Mouse (Mus musculus): ENCODE data around the gene Trpm8. TPM values are rescaled to one million over a fixed set of nuclear protein-coding genes. Genes with fewer than 3 reads are reported as not detected.

Gene Trpm8
- not detected in 2 replicates for polyA plus RNA-seq (2012; ENCODE audit: low replicate concordance)

GRCm38 (mm10) chr1:88277098-88277817 is at the start of gene Trpm8, which contains the start of gene Hjurp:
Gene Trpm8 (plus strand): TSS chr1:88277661.
Gene Hjurp (minus strand): TSS chr1:88277633.

DNA sequence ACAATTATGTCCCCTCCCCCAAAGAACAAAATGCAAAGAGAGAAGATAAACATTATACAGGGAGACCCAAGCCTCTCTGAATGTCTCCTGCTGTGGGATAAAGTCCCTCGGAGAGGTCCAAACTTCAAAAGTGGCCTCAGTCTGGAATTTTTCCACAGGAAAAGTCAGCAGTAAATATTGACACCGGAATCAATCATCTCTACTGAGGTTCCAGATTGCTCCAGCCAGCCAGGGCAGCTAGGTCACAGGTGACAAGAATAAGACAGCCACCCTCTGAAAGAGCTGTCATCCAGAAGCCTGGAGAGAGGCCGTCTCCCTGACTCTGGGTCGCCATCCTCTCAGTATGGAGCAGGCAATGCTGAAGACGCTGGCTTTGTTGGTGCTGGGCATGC is 129.3 kb downstream of the Trpm8 start, which contains the start of gene Spp2:
Gene Spp2, plus strand, starts transcription at position 155 of the 392 bp plus-strand sequence.

Other genes with a start within 250 kb of the Trpm8 start
- gene Ugt1a10, start 222.3 kb upstream of the Trpm8 start, polyA plus RNA-seq (2012; ENCODE audit: low replicate concordance), result 0.50 TPM in 1 of 2 replicates, not detected in the other
- not detected in 2 replicates for gene Ugt1a9, start 206.9 kb upstream of the Trpm8 start, polyA plus RNA-seq (2012; ENCODE audit: low replicate concordance)
- not detected in 2 replicates for gene Ugt1a8, start 189.8 kb upstream of the Trpm8 start, polyA plus RNA-seq (2012; ENCODE audit: low replicate concordance)
- 0.88 TPM in 1 of 2 replicates, not detected in the other for gene Ugt1a7c, start 182.6 kb upstream of the Trpm8 start, polyA plus RNA-seq (2012; ENCODE audit: low replicate concordance)
- gene Ugt1a6b, start 174.4 kb upstream of the Trpm8 start, polyA plus RNA-seq (2012; ENCODE audit: low replicate concordance), result not detected in 2 replicates
- gene Ugt1a6a, start 142.9 kb upstream of the Trpm8 start, polyA plus RNA-seq (2012; ENCODE audit: low replicate concordance), result 0.42 TPM in 1 of 2 replicates, not detected in the other
- gene Ugt1a5, start 111.6 kb upstream of the Trpm8 start, polyA plus RNA-seq (2012; ENCODE audit: low replicate concordance), result not detected in 2 replicates
- gene Ugt1a2, start 77.1 kb upstream of the Trpm8 start, polyA plus RNA-seq (2012; ENCODE audit: low replicate concordance), result not detected in 2 replicates
- 6.4 and 7.3 TPM in 2 replicates for gene Dnajb3, start 71.9 kb upstream of the Trpm8 start, polyA plus RNA-seq (2012; ENCODE audit: low replicate concordance)
- gene Ugt1a1, start 65.7 kb upstream of the Trpm8 start, polyA plus RNA-seq (2012; ENCODE audit: low replicate concordance), result 0.21 TPM in 1 of 2 replicates, not detected in the other
- 0.09 TPM in 1 of 2 replicates, not detected in the other for gene Mroh2a, start 50.7 kb upstream of the Trpm8 start, polyA plus RNA-seq (2012; ENCODE audit: low replicate concordance)
- gene Hjurp, start within 50 bp of the Trpm8 start, polyA plus RNA-seq (2012; ENCODE audit: low replicate concordance), result 24.4 and 27.2 TPM in 2 replicates
- not detected in 2 replicates for gene Spp2, start 129.3 kb downstream of the Trpm8 start, polyA plus RNA-seq (2012; ENCODE audit: low replicate concordance)
- 0.55 and 0.72 TPM in 2 replicates for gene Glrp1, start 232.4 kb downstream of the Trpm8 start, polyA plus RNA-seq (2012; ENCODE audit: low replicate concordance)

All from leukemia stem cell, adult 10-12 weeks (primary cell).